Mouse (Mus musculus) adrenal gland, adult (tissue): ENCODE data around the gene Mn1.
A peak's percentile ranks its signal among the peaks of the same experiment; 100 is the strongest.

Experiments
- DNase-seq, 2 experiments: peaks; one replicate each; pipeline ENCODE4 v3.0.0; 2022 to 2023; ENCODE audit warnings: low spot score in 1 of 2; ENCODE audit not compliant: inconsistent age in 2 of 2

Mn1 gene

GRCm38 (mm10) chr5:111473425-111473824 is 56.3 kb downstream of the Mn1 start:
- DNase-seq, result no peak

- no peak for DNase-seq
Measured at GRCm38 (mm10) chr5:111475721-111476120, 58.6 kb downstream of the Mn1 start.

GRCm38 (mm10) chr5:111476141-111476540 is 59.0 kb downstream of the Mn1 start:
- DNase-seq, result no peak

GRCm38 (mm10) chr5:111485907-111486306 is 68.7 kb downstream of the Mn1 start:
- DNase-seq, result no peak

- DNase-seq, result no peak
Measured at GRCm38 (mm10) chr5:111489022-111489616, 72.0 kb downstream of the Mn1 start.

- DNase-seq, result no peak
Measured at GRCm38 (mm10) chr5:111490599-111490998, 73.4 kb downstream of the Mn1 start.

GRCm38 (mm10) chr5:111491485-111491884 is 74.3 kb downstream of the Mn1 start:
- no peak for DNase-seq

GRCm38 (mm10) chr5:111500036-111500435 is 82.9 kb downstream of the Mn1 start:
- DNase-seq, result no peak

GRCm38 (mm10) chr5:111501691-111502441 is 84.7 kb downstream of the Mn1 start:
- no peak for DNase-seq

- DNase-seq, result no peak
Measured at GRCm38 (mm10) chr5:111505241-111505640, 88.1 kb downstream of the Mn1 start.

- DNase-seq, result no peak
Measured at GRCm38 (mm10) chr5:111505824-111506223, 88.7 kb downstream of the Mn1 start.

GRCm38 (mm10) chr5:111506410-111506809 is 89.2 kb downstream of the Mn1 start:
- peak; percentile 36 to 65 for DNase-seq
